Mouse (Mus musculus): Measurements from ENCODE around the gene Mtch1. TPM values are rescaled to one million over a fixed set of nuclear protein-coding genes. Genes with fewer than 3 reads are reported as not detected.

Gene Mtch1
- polyA plus RNA-seq, 1 experiment from 2014 or later = 276 TPM

- no peak for ATAC-seq (ENCODE audit: extremely low read depth, insufficient number of reproducible peaks, low FRiP score, low TSS enrichment)
- H3K36me3 ChIP-seq = peaks cover 23% of the 10 kb centered on the region
- no peak overlapping the region for H3K4me2 ChIP-seq
- H3K9ac ChIP-seq = no peak overlapping the region
- no peaks in the 10 kb centered on the region for H3K9me3 ChIP-seq
- peaks cover 53% of the 10 kb centered on the region for H3K4me1 ChIP-seq
- H3K4me3 ChIP-seq = no peak overlapping the region
- WGBS = 49% methylated on average over 13 of the region's 13 CpGs
- 0 out of 2 replicates have a peak, but pooled peaks cover 4% of the 10 kb centered on the region for H3K27me3 ChIP-seq (replicated peaks)
- peak overlapping the region; percentile 48 for H3K27ac ChIP-seq (replicated peaks)
Measured at GRCm38 (mm10) chr17:29304376-29305057, 43.2 kb downstream of the Mtch1 start.

- no peak overlapping the region for H3K27ac ChIP-seq (replicated peaks)
- no peaks in the 10 kb centered on the region for H3K9me3 ChIP-seq
- 0 out of 2 replicates have a peak, but pooled peaks cover 4% of the 10 kb centered on the region for H3K27me3 ChIP-seq (replicated peaks)
- ATAC-seq (ENCODE audit: extremely low read depth, insufficient number of reproducible peaks, low FRiP score, low TSS enrichment) = no peak
- H3K4me2 ChIP-seq = no peak overlapping the region
- H3K36me3 ChIP-seq = peaks cover 30% of the 10 kb centered on the region
- no peak overlapping the region for H3K4me3 ChIP-seq
- H3K4me1 ChIP-seq = peaks cover 59% of the 10 kb centered on the region
- H3K9ac ChIP-seq = no peak overlapping the region
- WGBS = 82% methylated on average over 3 of the region's 3 CpGs
Measured at GRCm38 (mm10) chr17:29303856-29304255, 43.9 kb downstream of the Mtch1 start.

- WGBS = 58% methylated on average over 3 of the region's 3 CpGs
- Histone ChIP-seq H3K4me2 (no peak overlapping the region), H3K27ac (replicated peaks) (no peak overlapping the region), H3K36me3 (peaks cover 36% of the 10 kb centered on the region), H3K9ac (no peak overlapping the region), H3K9me3 (no peaks in the 10 kb centered on the region), H3K4me3 (no peak overlapping the region), H3K27me3 (replicated peaks) (0 out of 2 replicates have a peak, but pooled peaks cover 4% of the 10 kb centered on the region), H3K4me1 (peaks cover 59% of the 10 kb centered on the region)
- ATAC-seq (ENCODE audit: extremely low read depth, insufficient number of reproducible peaks, low FRiP score, low TSS enrichment) = no peak
Measured at GRCm38 (mm10) chr17:29303087-29303486, 44.6 kb downstream of the Mtch1 start.

- H3K27me3 ChIP-seq (replicated peaks) = 0 out of 2 replicates have a peak, but pooled peaks cover 2% of the 10 kb centered on the region
- no peak overlapping the region for H3K9ac ChIP-seq
- no peak for ATAC-seq (ENCODE audit: extremely low read depth, insufficient number of reproducible peaks, low FRiP score, low TSS enrichment)
- WGBS = 43% methylated on average over 5 of the region's 5 CpGs
- H3K4me3 ChIP-seq = no peak overlapping the region
- H3K36me3 ChIP-seq = peaks cover 45% of the 10 kb centered on the region
- no peaks in the 10 kb centered on the region for H3K9me3 ChIP-seq
- H3K4me2 ChIP-seq = no peak overlapping the region
- H3K27ac ChIP-seq (replicated peaks) = peak overlapping the region; percentile 12; the same call in 1 of the 2 replicates
- H3K4me1 ChIP-seq = peaks cover 64% of the 10 kb centered on the region
Measured at GRCm38 (mm10) chr17:29302149-29302548, 45.6 kb downstream of the Mtch1 start.

GRCm38 (mm10) chr17:29301421-29301820, 46.3 kb downstream of the Mtch1 start:
- no peak for ATAC-seq (ENCODE audit: extremely low read depth, insufficient number of reproducible peaks, low FRiP score, low TSS enrichment)
- Histone ChIP-seq H3K9ac (no peak overlapping the region), H3K27ac (replicated peaks) (peak overlapping the region; percentile 30; the same call in 1 of the 2 replicates), H3K36me3 (peaks cover 51% of the 10 kb centered on the region), H3K9me3 (no peaks in the 10 kb centered on the region), H3K27me3 (replicated peaks) (no peaks in the 10 kb centered on the region), H3K4me2 (no peak overlapping the region), H3K4me3 (no peak overlapping the region), H3K4me1 (peaks cover 64% of the 10 kb centered on the region)
- WGBS = 85% methylated on average over 6 of the region's 6 CpGs

GRCm38 (mm10) chr17:29300926-29301325, 46.8 kb downstream of the Mtch1 start:
- Histone ChIP-seq H3K9me3 (no peaks in the 10 kb centered on the region), H3K27ac (replicated peaks) (peak overlapping the region; percentile 30; the same call in 1 of the 2 replicates), H3K36me3 (peaks cover 56% of the 10 kb centered on the region), H3K9ac (no peak overlapping the region), H3K4me2 (no peak overlapping the region), H3K27me3 (replicated peaks) (no peaks in the 10 kb centered on the region), H3K4me3 (no peak overlapping the region), H3K4me1 (peaks cover 63% of the 10 kb centered on the region)
- 83% methylated on average over 7 of the region's 7 CpGs for WGBS
- no peak for ATAC-seq (ENCODE audit: extremely low read depth, insufficient number of reproducible peaks, low FRiP score, low TSS enrichment)

GRCm38 (mm10) chr17:29299282-29299681, 48.5 kb downstream of the Mtch1 start:
- H3K9ac ChIP-seq = no peak overlapping the region
- H3K9me3 ChIP-seq = no peaks in the 10 kb centered on the region
- H3K27ac ChIP-seq (replicated peaks) = no peak overlapping the region
- peaks cover 73% of the 10 kb centered on the region for H3K36me3 ChIP-seq
- no peak for ATAC-seq (ENCODE audit: extremely low read depth, insufficient number of reproducible peaks, low FRiP score, low TSS enrichment)
- no peak overlapping the region for H3K4me2 ChIP-seq
- no peak overlapping the region for H3K4me3 ChIP-seq
- H3K27me3 ChIP-seq (replicated peaks) = no peaks in the 10 kb centered on the region
- H3K4me1 ChIP-seq = peaks cover 46% of the 10 kb centered on the region
- 91% methylated on average over 4 of the region's 4 CpGs for WGBS

- no peak overlapping the region for H3K4me3 ChIP-seq
- ATAC-seq (ENCODE audit: extremely low read depth, insufficient number of reproducible peaks, low FRiP score, low TSS enrichment) = no peak
- WGBS = 85% methylated on average over 6 of the region's 6 CpGs
- H3K36me3 ChIP-seq = peaks cover 87% of the 10 kb centered on the region
- H3K4me2 ChIP-seq = no peak overlapping the region
- no peak overlapping the region for H3K9ac ChIP-seq
- no peaks in the 10 kb centered on the region for H3K9me3 ChIP-seq
- H3K27me3 ChIP-seq (replicated peaks) = no peaks in the 10 kb centered on the region
- H3K27ac ChIP-seq (replicated peaks) = no peak overlapping the region
- H3K4me1 ChIP-seq = peaks cover 33% of the 10 kb centered on the region
Measured at GRCm38 (mm10) chr17:29297813-29298212, 49.9 kb downstream of the Mtch1 start.

GRCm38 (mm10) chr17:29297321-29297720, 50.4 kb downstream of the Mtch1 start:
- ATAC-seq (ENCODE audit: extremely low read depth, insufficient number of reproducible peaks, low FRiP score, low TSS enrichment) = no peak
- H3K4me3 ChIP-seq = no peak overlapping the region
- whole genome bisulfite sequencing = 53% methylated on average over 10 of the region's 10 CpGs
- H3K9ac ChIP-seq = no peak overlapping the region
- no peak overlapping the region for H3K27ac ChIP-seq (replicated peaks)
- H3K9me3 ChIP-seq = no peaks in the 10 kb centered on the region
- H3K36me3 ChIP-seq = peaks cover 90% of the 10 kb centered on the region
- no peaks in the 10 kb centered on the region for H3K27me3 ChIP-seq (replicated peaks)
- peaks cover 28% of the 10 kb centered on the region for H3K4me1 ChIP-seq
- H3K4me2 ChIP-seq = no peak overlapping the region

GRCm38 (mm10) chr17:29295835-29296234, 51.9 kb downstream of the Mtch1 start:
- H3K36me3 ChIP-seq = peaks cover 93% of the 10 kb centered on the region
- ATAC-seq (ENCODE audit: extremely low read depth, insufficient number of reproducible peaks, low FRiP score, low TSS enrichment) = no peak
- WGBS = 79% methylated on average over 5 of the region's 5 CpGs
- no peak overlapping the region for H3K27ac ChIP-seq (replicated peaks)
- H3K4me3 ChIP-seq = no peak overlapping the region
- H3K4me1 ChIP-seq = peaks cover 14% of the 10 kb centered on the region
- H3K4me2 ChIP-seq = no peak overlapping the region
- no peaks in the 10 kb centered on the region for H3K27me3 ChIP-seq (replicated peaks)
- no peaks in the 10 kb centered on the region for H3K9me3 ChIP-seq
- H3K9ac ChIP-seq = no peak overlapping the region

- Histone ChIP-seq H3K27me3 (replicated peaks) (no peaks in the 10 kb centered on the region), H3K4me2 (no peak overlapping the region), H3K4me1 (peaks cover 6% of the 10 kb centered on the region), H3K9ac (no peak overlapping the region), H3K27ac (replicated peaks) (no peak overlapping the region), H3K36me3 (peaks cover 81% of the 10 kb centered on the region), H3K4me3 (no peak overlapping the region), H3K9me3 (no peaks in the 10 kb centered on the region)
- no peak for ATAC-seq (ENCODE audit: extremely low read depth, insufficient number of reproducible peaks, low FRiP score, low TSS enrichment)
- WGBS = 76% methylated on average over 9 of the region's 9 CpGs
Measured at GRCm38 (mm10) chr17:29293807-29294605, 53.7 kb downstream of the Mtch1 start.
